Mouse (Mus musculus) stomach, embryonic 16.5 days (tissue): ENCODE measurements around the gene Ntn1. TPM values are rescaled to one million over a fixed set of nuclear protein-coding genes. Genes with fewer than 3 reads are reported as not detected.

Experiments used
- ATAC-seq: fragments of 200-750 bp; cut with Nextera tagmentation; 2 replicates; pipeline ENCODE4 v1.8.0; 2017; ENCODE audit warnings: moderate number of reproducible peaks, moderate TSS enrichment; ENCODE audit not compliant: insufficient read depth, low FRiP score
- H3K27ac ChIP-seq: fragments of 300-500 bp; sonication (generic); 2 replicates; pipeline ENCODE4 v1.5.1; 2014; ENCODE audit warnings: low read length
- H3K27me3 ChIP-seq: fragments of 300-500 bp; sonication (generic); 2 replicates; pipeline ENCODE4 v1.6.1; 2014; ENCODE audit warnings: low read length, control low read depth, mixed read lengths; ENCODE audit not compliant: control insufficient read depth, insufficient read depth
- H3K36me3 ChIP-seq: fragments of 300-500 bp; sonication (generic); 2 replicates; pipeline ENCODE4 v1.6.1; 2014; ENCODE audit warnings: low read length; ENCODE audit not compliant: control insufficient read depth, insufficient read depth
- H3K4me1 ChIP-seq: fragments of 300-500 bp; sonication (generic); 2 replicates; pipeline ENCODE4 v1.6.1; 2014; ENCODE audit warnings: low read length, control low read depth, mixed read lengths; ENCODE audit not compliant: control insufficient read depth, insufficient read depth
- H3K4me2 ChIP-seq: fragments of 300-500 bp; sonication (generic); 2 replicates; pipeline ENCODE4 v1.6.1; 2014; ENCODE audit warnings: low read depth, low read length, mixed read lengths
- H3K4me3 ChIP-seq: fragments of 300-500 bp; sonication (generic); replicated peaks from 2 replicates; pipeline ENCODE4 v1.5.1; 2014; ENCODE audit warnings: mild to moderate bottlenecking, low read length
- H3K9ac ChIP-seq: fragments of 300-500 bp; sonication (generic); 2 replicates; pipeline ENCODE4 v1.6.1; 2014; ENCODE audit warnings: low read length
- H3K9me3 ChIP-seq: fragments of 300-500 bp; sonication (generic); replicated peaks from 2 replicates; pipeline ENCODE4 v1.6.1; 2016; ENCODE audit warnings: low read length, control low read depth; ENCODE audit not compliant: control insufficient read depth
- WGBS: fragments of 180-500 bp; shearing (Covaris S2); extraction: QIAGEN DNeasy Blood & Tissue Kit; methylation state at CpG from one replicate; pipeline ENCODE4 v1.1.7; 2014; 5-methylcytosine and 5-hydroxymethylcytosine counted together
- polyA plus RNA-seq: library from polyadenylated mRNA; unstranded; fragments of >200 nt; fragmentation: Nextera tagmentation; extraction: Ambion mirVana; gene quantifications from 2 replicates; pipeline ENCODE4 v1.2.1, GENCODE M21; 2015

Ntn1 gene
- polyA plus RNA-seq, 1 experiment from 2014 or later, result 13.5 TPM

DNA sequence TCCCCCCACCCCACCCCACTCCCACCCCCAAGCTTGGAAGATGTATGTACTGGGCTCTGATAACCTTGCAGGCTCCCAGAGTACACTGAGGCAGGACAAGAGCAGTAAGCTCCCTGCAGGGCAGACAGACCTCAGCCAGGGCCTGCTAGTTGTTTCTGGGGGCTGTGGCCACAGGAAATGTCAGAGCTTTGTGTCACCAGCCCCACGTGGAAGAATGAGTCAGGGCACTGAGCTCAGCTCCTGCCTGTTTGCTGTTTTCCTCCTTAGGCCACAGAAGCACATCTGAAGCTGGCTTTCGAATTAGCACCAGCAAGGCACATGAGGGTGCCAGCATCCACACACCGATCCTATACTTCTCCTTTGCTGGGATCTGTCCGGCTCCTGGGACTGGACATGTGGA lies 86.8 kb downstream of the Ntn1 start:
- H3K4me2 ChIP-seq, result no peak overlapping the region
- ATAC-seq, result no peak
- H3K4me1 ChIP-seq, result peaks cover 7% of the 10 kb centered on the region
- WGBS, result 65% methylated on average over 4 of the region's 4 CpGs
- no peak overlapping the region for H3K27ac ChIP-seq
- no peaks in the 10 kb centered on the region for H3K9me3 ChIP-seq
- no peaks in the 10 kb centered on the region for H3K27me3 ChIP-seq
- H3K36me3 ChIP-seq, result no peaks in the 10 kb centered on the region
- H3K4me3 ChIP-seq, result no peak overlapping the region
- H3K9ac ChIP-seq, result no peak overlapping the region

DNA sequence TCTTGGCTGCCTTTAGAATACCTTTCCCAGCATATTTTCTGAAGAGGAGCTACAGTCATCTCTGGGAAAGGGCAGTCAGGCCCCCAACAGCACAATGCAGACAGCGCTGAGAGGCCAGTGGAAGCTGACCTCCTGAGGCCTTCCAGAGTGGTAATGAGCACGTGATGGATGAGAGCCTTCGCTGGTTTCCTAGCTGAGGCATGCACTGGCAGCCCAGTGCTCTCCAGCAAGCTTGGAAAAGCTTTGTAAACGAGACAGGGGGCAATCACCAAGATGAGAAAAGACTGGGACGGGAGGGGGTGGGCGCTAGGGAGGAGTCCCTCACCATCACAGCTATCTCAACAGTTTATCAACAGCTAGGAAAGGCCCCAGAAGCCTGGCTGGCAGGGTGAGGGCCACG lies 87.6 kb downstream of the Ntn1 start:
- WGBS, result 31% methylated on average over 7 of the region's 7 CpGs
- ATAC-seq, result no peak

DNA sequence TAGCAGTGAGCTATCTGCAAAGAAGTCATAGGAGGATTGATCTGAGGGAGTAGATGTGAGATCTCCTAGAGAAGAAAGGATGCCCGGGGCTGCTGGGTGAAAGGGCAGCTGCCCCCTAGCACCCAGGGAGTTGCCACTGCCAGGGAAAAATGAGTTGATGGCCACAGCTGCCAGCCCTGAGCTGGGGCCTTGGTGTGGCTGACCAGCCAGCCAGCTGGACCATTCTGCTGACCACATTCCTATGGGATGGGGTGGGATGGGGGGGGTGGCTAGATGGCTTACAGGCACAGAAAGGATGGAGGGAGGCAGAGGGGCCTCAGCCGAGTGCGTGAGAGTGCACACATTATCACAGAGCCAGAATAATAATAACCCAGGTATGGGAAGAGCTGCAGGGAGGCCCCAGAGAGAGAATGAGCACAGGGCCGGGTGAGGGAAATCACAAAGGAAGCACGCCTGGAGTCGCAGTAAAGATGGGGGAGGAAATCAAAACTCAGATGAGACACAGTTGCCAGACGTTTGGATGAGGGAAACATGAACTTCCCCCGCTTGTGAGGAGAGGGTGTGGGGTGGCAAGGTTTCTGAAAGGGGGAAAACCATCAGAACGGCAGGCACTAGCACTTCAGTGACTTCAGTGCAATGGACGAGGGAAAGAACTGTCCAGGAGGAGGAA lies 91.6 kb downstream of the Ntn1 start:
- no peaks in the 10 kb centered on the region for H3K27me3 ChIP-seq
- H3K4me3 ChIP-seq, result no peak overlapping the region
- 41% methylated on average over 10 of the region's 10 CpGs for WGBS
- no peak overlapping the region for H3K4me2 ChIP-seq
- no peak overlapping the region for H3K9ac ChIP-seq
- H3K27ac ChIP-seq, result no peak overlapping the region
- H3K4me1 ChIP-seq, result peaks cover 14% of the 10 kb centered on the region
- no peaks in the 10 kb centered on the region for H3K36me3 ChIP-seq
- no peaks in the 10 kb centered on the region for H3K9me3 ChIP-seq
- ATAC-seq, result no peak

More for the DNA sequence above, 87.6 kb downstream of the Ntn1 start:
- H3K9me3 ChIP-seq, result no peaks in the 10 kb centered on the region
- no peak overlapping the region for H3K27ac ChIP-seq
- no peak overlapping the region for H3K9ac ChIP-seq
- H3K4me1 ChIP-seq, result peaks cover 9% of the 10 kb centered on the region
- no peak overlapping the region for H3K4me3 ChIP-seq
- H3K4me2 ChIP-seq, result no peak overlapping the region
- no peaks in the 10 kb centered on the region for H3K36me3 ChIP-seq
- no peaks in the 10 kb centered on the region for H3K27me3 ChIP-seq

DNA sequence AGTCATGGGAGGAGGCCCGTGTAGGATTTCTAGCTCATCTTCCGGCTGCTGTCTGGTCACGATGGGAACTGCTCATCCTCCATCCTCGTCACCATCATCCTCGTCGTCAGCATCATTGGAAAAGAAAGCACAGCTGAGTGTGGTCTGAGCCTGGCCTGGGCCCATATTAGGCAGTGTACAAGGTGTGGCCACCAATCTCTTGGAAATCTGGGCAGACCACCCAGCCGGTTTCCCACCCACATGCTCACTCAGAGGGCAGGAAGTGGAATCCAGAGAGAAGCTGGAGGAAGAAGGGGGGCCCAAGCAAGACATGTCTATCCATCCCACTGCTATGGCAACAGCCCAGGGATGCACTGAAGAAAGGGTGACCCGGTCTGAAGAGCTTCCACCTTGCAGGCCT lies 94.6 kb downstream of the Ntn1 start:
- 69% methylated on average over 8 of the region's 8 CpGs for WGBS

DNA sequence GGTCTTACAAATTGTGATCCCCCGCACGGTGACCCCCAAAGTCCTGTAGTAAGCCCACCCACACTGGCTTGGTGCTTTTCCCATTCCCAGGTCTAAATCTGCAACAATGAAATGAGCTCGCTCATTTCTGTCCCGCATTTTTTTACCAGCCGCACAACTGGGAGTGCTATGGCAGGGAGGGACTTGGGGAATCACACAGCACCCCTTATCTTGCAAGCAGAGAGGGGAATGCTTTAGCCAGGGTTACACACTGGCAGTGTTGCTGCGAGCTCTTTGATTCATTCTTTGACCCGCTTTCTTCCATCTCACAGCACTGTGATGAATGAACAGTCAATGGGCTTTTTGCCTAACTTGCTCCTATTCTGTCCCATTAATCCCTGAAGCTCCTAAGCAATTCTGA lies 98.3 kb downstream of the Ntn1 start:
- Histone ChIP-seq H3K9me3 (no peaks in the 10 kb centered on the region), H3K4me1 (0 out of 2 replicates have a peak, but pooled peaks cover 5% of the 10 kb centered on the region), H3K9ac (no peak overlapping the region), H3K4me2 (no peak overlapping the region), H3K4me3 (no peak overlapping the region), H3K27ac (no peak overlapping the region), H3K36me3 (no peaks in the 10 kb centered on the region), H3K27me3 (no peaks in the 10 kb centered on the region)
- ATAC-seq, result no peak
- 72% methylated on average over 7 of the region's 7 CpGs for WGBS

More for the DNA sequence above, 94.6 kb downstream of the Ntn1 start:
- H3K9ac ChIP-seq, result no peak overlapping the region
- H3K36me3 ChIP-seq, result no peaks in the 10 kb centered on the region
- peaks cover 9% of the 10 kb centered on the region; the same call in 1 of the 2 replicates for H3K4me1 ChIP-seq
- no peaks in the 10 kb centered on the region for H3K27me3 ChIP-seq
- no peak overlapping the region for H3K4me2 ChIP-seq
- H3K27ac ChIP-seq, result no peak overlapping the region
- H3K4me3 ChIP-seq, result no peak overlapping the region
- ATAC-seq, result peak; percentile 50; the same call in 1 of the 2 replicates
- H3K9me3 ChIP-seq, result no peaks in the 10 kb centered on the region

DNA sequence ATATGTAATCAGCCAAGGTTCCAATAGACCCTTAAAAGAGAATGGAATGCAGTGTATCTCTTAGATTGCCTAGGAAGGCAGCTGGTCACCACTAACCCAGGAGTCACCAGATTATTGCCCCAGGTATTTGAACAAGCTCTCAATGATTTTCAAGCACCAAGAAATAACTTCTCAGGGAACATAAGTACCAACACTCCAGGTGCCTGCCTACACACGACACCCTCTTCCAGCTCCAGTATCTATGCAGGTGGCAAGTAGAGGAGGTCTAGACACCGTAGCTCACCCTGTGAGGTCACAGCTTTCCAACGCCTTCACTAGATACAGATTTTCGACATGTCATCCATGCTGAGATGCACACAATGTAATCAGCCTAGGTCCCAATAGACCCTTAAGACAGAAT lies 99.0 kb downstream of the Ntn1 start:
- H3K9ac ChIP-seq, result no peak overlapping the region
- no peak for ATAC-seq
- no peak overlapping the region for H3K27ac ChIP-seq
- 0 out of 2 replicates have a peak, but pooled peaks cover 5% of the 10 kb centered on the region for H3K4me1 ChIP-seq
- 87% methylated on average over 4 of the region's 4 CpGs for WGBS
- H3K9me3 ChIP-seq, result no peaks in the 10 kb centered on the region
- H3K27me3 ChIP-seq, result no peaks in the 10 kb centered on the region
- H3K4me3 ChIP-seq, result no peak overlapping the region
- no peak overlapping the region for H3K4me2 ChIP-seq
- H3K36me3 ChIP-seq, result no peaks in the 10 kb centered on the region

DNA sequence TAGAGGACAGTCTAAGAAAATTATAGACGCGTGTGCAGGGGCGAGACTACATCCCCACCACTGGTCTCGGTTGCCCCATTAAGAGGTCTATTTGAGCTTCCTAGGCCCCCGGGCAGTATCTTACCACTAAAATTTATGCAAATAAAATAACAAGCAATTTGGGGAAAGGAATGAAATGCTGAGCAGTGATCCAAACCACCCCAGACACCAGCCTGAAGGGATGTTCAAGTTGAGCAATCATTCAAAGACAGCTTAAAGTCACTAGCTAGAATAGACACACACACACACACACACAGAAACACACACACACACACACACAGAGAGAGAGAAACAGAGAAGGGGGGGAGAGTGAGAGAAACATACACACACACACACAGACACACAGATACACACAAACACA lies 105.1 kb downstream of the Ntn1 start:
- WGBS, result 90% methylated on average over 5 of the region's 5 CpGs
- no peak for ATAC-seq
- no peaks in the 10 kb centered on the region for H3K9me3 ChIP-seq
- H3K27me3 ChIP-seq, result no peaks in the 10 kb centered on the region
- H3K9ac ChIP-seq, result no peak overlapping the region
- H3K27ac ChIP-seq, result no peak overlapping the region
- no peaks in the 10 kb centered on the region for H3K4me1 ChIP-seq
- no peaks in the 10 kb centered on the region for H3K36me3 ChIP-seq
- H3K4me3 ChIP-seq, result no peak overlapping the region
- H3K4me2 ChIP-seq, result no peak overlapping the region

DNA sequence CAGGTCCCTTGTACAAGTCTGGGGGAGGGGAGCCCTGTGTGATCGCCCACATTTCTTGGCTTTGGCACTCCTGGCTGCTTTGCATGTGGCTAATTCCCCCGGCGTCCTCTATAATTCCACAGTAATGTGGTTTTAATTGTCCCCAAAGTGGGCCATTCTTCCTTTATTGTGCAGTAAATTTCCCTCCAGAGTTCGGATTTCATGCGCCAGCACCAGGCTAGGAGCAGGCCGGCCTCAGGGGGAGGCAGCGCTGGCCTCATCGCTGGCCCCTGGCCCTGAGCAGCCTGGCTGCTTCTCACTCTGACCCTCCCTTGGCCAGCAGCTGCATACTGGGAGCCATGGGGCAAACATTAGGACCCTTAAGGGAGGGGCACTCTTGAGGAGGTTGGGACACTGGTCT lies 110.0 kb downstream of the Ntn1 start:
- peaks cover 19% of the 10 kb centered on the region for H3K4me1 ChIP-seq
- no peak overlapping the region for H3K27ac ChIP-seq
- WGBS, result 74% methylated on average over 8 of the region's 8 CpGs
- no peak overlapping the region for H3K4me3 ChIP-seq
- no peaks in the 10 kb centered on the region for H3K9me3 ChIP-seq
- no peaks in the 10 kb centered on the region for H3K36me3 ChIP-seq
- no peak overlapping the region for H3K9ac ChIP-seq
- no peaks in the 10 kb centered on the region for H3K27me3 ChIP-seq
- ATAC-seq, result no peak
- no peak overlapping the region for H3K4me2 ChIP-seq

DNA sequence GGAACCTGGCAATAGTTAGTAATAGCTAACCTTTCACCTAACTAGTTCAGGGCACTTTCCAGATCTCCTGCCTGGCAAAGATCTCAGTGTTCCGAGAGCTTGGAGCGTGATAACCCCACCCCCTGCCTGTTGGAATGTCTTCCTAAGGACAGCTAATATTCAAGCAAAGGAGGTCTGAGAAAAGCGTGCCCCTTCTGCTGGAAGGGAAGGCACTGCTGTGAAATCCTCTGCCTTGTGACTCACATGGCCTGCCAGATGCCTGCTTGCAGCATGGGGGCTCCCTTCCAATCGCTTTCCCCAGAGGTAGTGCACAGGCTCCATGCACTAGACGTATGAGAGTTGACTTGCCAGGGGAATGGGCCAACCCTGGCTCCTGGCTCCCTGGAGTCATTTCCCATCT lies 113.3 kb downstream of the Ntn1 start:
- Histone ChIP-seq H3K9ac (no peak overlapping the region), H3K27me3 (no peaks in the 10 kb centered on the region), H3K4me2 (no peak overlapping the region), H3K36me3 (no peaks in the 10 kb centered on the region), H3K4me1 (peaks cover 19% of the 10 kb centered on the region), H3K27ac (no peak overlapping the region; the same call in 1 of the 2 replicates), H3K4me3 (no peak overlapping the region), H3K9me3 (no peaks in the 10 kb centered on the region)
- no peak for ATAC-seq
- WGBS, result 63% methylated on average over 5 of the region's 5 CpGs
